Mouse (Mus musculus) heart, postnatal 0 days (tissue): ENCODE data around the gene Efhc1. TPM values are rescaled to one million over a fixed set of nuclear protein-coding genes. Genes with fewer than 3 reads are reported as not detected.

Experiments
- ATAC-seq: fragments of 200-750 bp; cut with Nextera tagmentation; 2 replicates; pipeline ENCODE4 v1.8.0; 2017; ENCODE audit warnings: low read depth, moderate number of reproducible peaks, moderate library complexity; ENCODE audit not compliant: insufficient read depth
- DNase-seq: peaks from one replicate; pipeline ENCODE4 v3.0.0-alpha.2; 2016; ENCODE audit warnings: low spot score
- H3K27ac ChIP-seq: fragments of 300-500 bp; sonication (generic); 2 replicates; pipeline ENCODE4 v1.5.1; 2014; ENCODE audit warnings: low read depth, mild to moderate bottlenecking
- H3K27me3 ChIP-seq: fragments of 300-500 bp; sonication (generic); 2 replicates; pipeline ENCODE4 v1.6.1; 2014; ENCODE audit warnings: low read length, mixed read lengths; ENCODE audit not compliant: control insufficient read depth, insufficient read depth
- H3K36me3 ChIP-seq: fragments of 300-500 bp; sonication (generic); replicated peaks from 2 replicates; pipeline ENCODE4 v1.6.1; 2014; ENCODE audit warnings: low read length, mixed read lengths; ENCODE audit not compliant: control insufficient read depth, insufficient read depth
- H3K4me1 ChIP-seq: fragments of 300-500 bp; sonication (generic); 2 replicates; pipeline ENCODE4 v1.6.1; 2014; ENCODE audit warnings: antibody characterized with exemption; ENCODE audit not compliant: control insufficient read depth, insufficient read depth
- H3K4me2 ChIP-seq: fragments of 300-500 bp; sonication (generic); 2 replicates; pipeline ENCODE4 v1.6.1; 2014; ENCODE audit warnings: low read depth, mild to moderate bottlenecking, low read length, moderate library complexity
- H3K4me3 ChIP-seq: fragments of 300-500 bp; sonication (generic); 2 replicates; pipeline ENCODE4 v1.5.1; 2014; ENCODE audit warnings: low read depth, low read length
- H3K9ac ChIP-seq: fragments of 300-500 bp; sonication (generic); replicated peaks from 2 replicates; pipeline ENCODE4 v1.6.1; 2014; ENCODE audit warnings: low read depth, low read length, mixed read lengths
- H3K9me3 ChIP-seq: fragments of 300-500 bp; sonication (generic); replicated peaks from 2 replicates; pipeline ENCODE4 v1.6.1; 2016; ENCODE audit warnings: low read length; ENCODE audit not compliant: control insufficient read depth
- CTCF ChIP-seq: IDR thresholded peaks from 2 replicates; pipeline ENCODE4 v1.5.1; 2016; ENCODE audit warnings: antibody characterized with exemption, control low read depth, low read depth
- EP300 ChIP-seq: IDR thresholded peaks from 2 replicates; pipeline ENCODE4 v1.6.1; 2016; ENCODE audit warnings: antibody characterized with exemption, low read depth
- WGBS: fragments of 180-500 bp; shearing (Covaris S2); extraction: QIAGEN DNeasy Blood & Tissue Kit; methylation state at CpG from one replicate; pipeline ENCODE4 v1.1.7; 2014; 5-methylcytosine and 5-hydroxymethylcytosine counted together
- polyA plus RNA-seq: library from polyadenylated mRNA; unstranded; fragments of >200 nt; fragmentation: Nextera tagmentation; extraction: Ambion mirVana; gene quantifications from 2 replicates; pipeline ENCODE4 v1.2.1, GENCODE M21; 2015
- total RNA-seq: library from RNA; depleted of rRNA; stranded (reverse); fragments of >200 nt; gene quantifications from 2 replicates; pipeline ENCODE4 v1.2.3, GENCODE M21; 2014; ENCODE audit warnings: low replicate concordance; rRNA removed

The Efhc1 gene
- total and polyA plus RNA-seq, 2 experiments from 2014 or later = 0.64 TPM; not detected in 1

DNA sequence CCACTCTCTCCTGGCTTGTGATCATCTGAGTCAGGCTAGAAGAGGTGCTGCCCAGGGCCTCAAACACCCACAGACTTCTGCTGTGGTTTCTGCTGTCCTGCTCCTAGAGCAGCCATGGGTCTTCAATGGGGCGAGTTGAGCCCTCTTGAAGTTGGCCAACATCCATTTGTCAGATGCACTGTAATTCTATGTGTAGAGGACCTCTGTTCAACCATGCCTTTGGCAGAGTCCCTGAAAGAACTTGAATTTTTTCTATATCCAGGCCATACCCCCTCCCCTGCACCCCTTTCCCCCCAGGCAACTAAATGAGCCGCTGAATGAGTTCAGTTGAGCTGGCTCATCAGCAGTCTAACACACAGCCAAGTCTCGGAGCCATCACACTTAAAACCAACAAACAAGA is 88.1 kb downstream of the Efhc1 start:
- H3K27me3 ChIP-seq = no peaks in the 10 kb centered on the region
- ATAC-seq (no peak), DNase-seq (no peak)
- no peak overlapping the region for H3K4me3 ChIP-seq
- no peak overlapping the region for H3K9ac ChIP-seq
- no peaks in the 10 kb centered on the region for H3K36me3 ChIP-seq
- no peaks in the 10 kb centered on the region for H3K9me3 ChIP-seq
- peaks cover 8% of the 10 kb centered on the region for H3K4me1 ChIP-seq
- TF ChIP-seq EP300 (no peak), CTCF (no peak)
- WGBS = 92% methylated on average over 3 of the region's 3 CpGs
- H3K27ac ChIP-seq = no peak overlapping the region
- no peak overlapping the region for H3K4me2 ChIP-seq

DNA sequence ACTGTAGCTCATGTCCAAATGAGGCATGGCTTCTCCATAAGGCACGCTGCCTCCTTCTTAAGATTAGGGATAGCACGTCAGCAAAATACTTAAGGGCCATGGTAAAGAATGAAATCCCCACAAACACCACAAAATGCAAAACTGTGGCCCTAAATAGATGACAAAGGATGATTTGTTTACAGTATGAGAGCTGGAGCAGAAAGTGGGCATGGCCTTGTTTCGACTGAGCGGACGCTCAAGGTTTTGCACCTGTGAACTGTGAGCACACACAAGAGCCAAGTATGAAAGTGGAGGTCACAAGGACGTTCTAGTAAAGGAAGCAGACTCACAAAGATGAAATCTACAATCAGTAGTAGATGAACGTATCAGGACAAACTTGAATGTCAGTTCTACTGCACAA is 88.7 kb downstream of the Efhc1 start:
- DNase-seq = no peak

More for the DNA sequence above, 88.7 kb downstream of the Efhc1 start:
- Histone ChIP-seq H3K4me2 (no peak overlapping the region), H3K9ac (no peak overlapping the region), H3K4me3 (no peak overlapping the region), H3K9me3 (no peaks in the 10 kb centered on the region), H3K4me1 (peaks cover 8% of the 10 kb centered on the region), H3K36me3 (no peaks in the 10 kb centered on the region), H3K27ac (no peak overlapping the region), H3K27me3 (no peaks in the 10 kb centered on the region)
- 85% methylated on average over 7 of the region's 7 CpGs for WGBS
- TF ChIP-seq CTCF = no peak
- TF ChIP-seq EP300 = no peak
- no peak for ATAC-seq

Other genes starting within 250 kb of the Efhc1 start
- gene Il17a, start 220.7 kb upstream of the Efhc1 start, total RNA-seq = not detected in 2 replicates
- not detected in 2 replicates for gene Il17a, start 220.7 kb upstream of the Efhc1 start, polyA plus RNA-seq
- gene Il17f, start 161.0 kb upstream of the Efhc1 start, total RNA-seq = not detected in 2 replicates
- gene Il17f, start 161.0 kb upstream of the Efhc1 start, polyA plus RNA-seq = not detected in 2 replicates
- 31.2 and 36.5 TPM in 2 replicates for gene Mcm3, start 131.3 kb upstream of the Efhc1 start, total RNA-seq
- gene Mcm3, start 131.3 kb upstream of the Efhc1 start, polyA plus RNA-seq = 26.2 and 29.1 TPM in 2 replicates
- gene Paqr8, start 61.0 kb upstream of the Efhc1 start, total RNA-seq = 8.7 and 9.6 TPM in 2 replicates
- 0.97 and 1.1 TPM in 2 replicates for gene Paqr8, start 61.0 kb upstream of the Efhc1 start, polyA plus RNA-seq
- gene Tram2, start 127.6 kb downstream of the Efhc1 start, total RNA-seq = 2.4 and 2.8 TPM in 2 replicates
- gene Tram2, start 127.6 kb downstream of the Efhc1 start, polyA plus RNA-seq = 2.4 and 2.5 TPM in 2 replicates